Mouse (Mus musculus) lung, embryonic 15.5 days (tissue): ENCODE results near the gene Fut11. TPM values are rescaled to one million over a fixed set of nuclear protein-coding genes. Genes with fewer than 3 reads are reported as not detected.

Experiments
- ATAC-seq: fragments of 200-750 bp; cut with Nextera tagmentation; 2 replicates; pipeline ENCODE4 v1.8.0; 2017; ENCODE audit warnings: moderate number of reproducible peaks, borderline replicate concordance; ENCODE audit not compliant: low FRiP score, low TSS enrichment; ENCODE audit errors: extremely low read depth
- H3K27ac ChIP-seq: fragments of 300-500 bp; sonication (generic); 2 replicates; pipeline ENCODE4 v1.5.1; 2015; ENCODE audit warnings: moderate library complexity, mild to moderate bottlenecking, inconsistent platforms
- H3K27me3 ChIP-seq: fragments of 300-500 bp; sonication (generic); 2 replicates; pipeline ENCODE4 v1.6.1; 2015; ENCODE audit warnings: inconsistent platforms
- H3K36me3 ChIP-seq: fragments of 300-500 bp; sonication (generic); 2 replicates; pipeline ENCODE4 v1.6.1; 2015; ENCODE audit warnings: inconsistent platforms
- H3K4me1 ChIP-seq: fragments of 300-500 bp; sonication (generic); 2 replicates; pipeline ENCODE4 v1.6.1; 2015; ENCODE audit warnings: inconsistent platforms
- H3K4me2 ChIP-seq: fragments of 300-500 bp; sonication (generic); 2 replicates; pipeline ENCODE4 v1.6.1; 2015; ENCODE audit warnings: inconsistent platforms, mild to moderate bottlenecking, moderate library complexity
- H3K4me3 ChIP-seq: fragments of 300-500 bp; sonication (generic); 2 replicates; pipeline ENCODE4 v1.5.1; 2015; ENCODE audit warnings: mild to moderate bottlenecking, inconsistent platforms
- H3K9ac ChIP-seq: fragments of 300-500 bp; sonication (generic); 2 replicates; pipeline ENCODE4 v1.6.1; 2015; ENCODE audit warnings: inconsistent platforms
- H3K9me3 ChIP-seq: fragments of 300-500 bp; sonication (generic); 2 replicates; pipeline ENCODE4 v1.6.1; 2016; ENCODE audit warnings: inconsistent platforms
- WGBS: fragments of 180-500 bp; shearing (Covaris S2); methylation state at CpG from one replicate; pipeline ENCODE4 v1.1.7; 2015; 5-methylcytosine and 5-hydroxymethylcytosine counted together
- polyA plus RNA-seq: library from polyadenylated mRNA; unstranded; fragments of >200 nt; fragmentation: Nextera tagmentation; extraction: Ambion mirVana; gene quantifications from 2 replicates; pipeline ENCODE4 v1.2.1, GENCODE M21; 2015

The Fut11 gene
- polyA plus RNA-seq, 1 experiment from 2014 or later, result 34.0 TPM

DNA sequence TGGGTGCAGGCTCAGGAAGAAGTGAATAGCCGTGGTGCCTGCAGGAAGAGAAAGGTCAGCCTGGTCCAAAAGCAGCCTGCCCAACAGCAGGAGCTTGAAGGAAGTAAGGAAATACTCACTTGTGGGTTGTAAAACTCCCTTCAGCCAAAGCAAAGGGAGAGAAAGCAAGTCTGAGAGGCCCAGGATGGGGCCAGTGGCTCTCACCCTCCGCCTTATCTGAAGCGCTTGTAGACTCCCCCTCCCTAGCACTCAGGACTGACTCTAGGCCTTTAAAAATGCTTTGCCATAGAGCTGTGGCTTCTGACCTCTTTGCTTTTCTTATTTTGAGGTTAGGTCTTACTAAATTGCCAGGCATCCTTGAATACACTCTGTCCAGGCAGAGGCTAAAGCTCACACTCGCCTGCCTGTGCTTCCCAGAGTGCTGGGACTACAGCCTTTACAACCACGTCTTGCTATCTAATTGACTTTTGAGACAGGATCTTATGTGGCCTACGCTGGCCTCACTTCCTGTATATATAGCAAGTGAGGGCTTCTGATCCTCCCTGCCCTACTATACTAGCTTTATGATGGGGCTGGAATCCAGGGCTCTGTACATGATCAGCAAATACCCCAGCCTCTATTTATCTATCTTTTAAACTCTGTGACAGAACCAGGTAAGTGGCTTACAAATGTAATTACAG is 31.0 kb downstream of the Fut11 start:
- no peaks in the 10 kb centered on the region for H3K9me3 ChIP-seq
- no peak overlapping the region for H3K27ac ChIP-seq
- no peaks in the 10 kb centered on the region for H3K27me3 ChIP-seq
- peaks cover 93% of the 10 kb centered on the region for H3K36me3 ChIP-seq
- no peak for ATAC-seq
- no peak overlapping the region for H3K4me3 ChIP-seq
- H3K4me1 ChIP-seq, result no peaks in the 10 kb centered on the region
- 58% methylated on average over 6 of the region's 6 CpGs for WGBS
- H3K4me2 ChIP-seq, result no peak overlapping the region
- no peak overlapping the region for H3K9ac ChIP-seq

DNA sequence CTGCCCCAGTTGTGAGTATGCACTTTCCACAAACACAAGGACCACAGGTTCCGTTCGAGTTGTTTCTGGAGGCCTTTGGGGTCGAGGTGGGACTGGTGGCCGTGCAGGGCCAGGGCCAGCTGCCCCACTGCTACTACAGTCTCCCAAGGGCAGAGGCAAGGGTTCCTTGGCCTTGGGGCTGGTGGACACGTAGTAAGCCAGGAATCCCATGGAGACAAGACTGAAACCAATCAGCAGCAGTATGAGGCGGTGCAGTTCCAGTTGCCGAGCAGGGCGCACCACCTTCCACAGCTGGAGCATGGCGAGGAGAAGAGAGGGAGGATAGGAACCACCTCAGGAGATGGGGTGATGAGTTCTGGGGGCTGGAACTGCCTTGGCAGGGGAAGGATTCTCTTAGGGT is 35.1 kb downstream of the Fut11 start:
- Histone ChIP-seq H3K9me3 (no peaks in the 10 kb centered on the region), H3K27me3 (no peaks in the 10 kb centered on the region), H3K4me1 (peaks cover 13% of the 10 kb centered on the region), H3K36me3 (peaks cover 54% of the 10 kb centered on the region), H3K27ac (no peak overlapping the region), H3K4me2 (no peak overlapping the region), H3K9ac (no peak overlapping the region), H3K4me3 (no peak overlapping the region)
- ATAC-seq, result no peak
- 90% methylated on average over 9 of the region's 9 CpGs for WGBS

DNA sequence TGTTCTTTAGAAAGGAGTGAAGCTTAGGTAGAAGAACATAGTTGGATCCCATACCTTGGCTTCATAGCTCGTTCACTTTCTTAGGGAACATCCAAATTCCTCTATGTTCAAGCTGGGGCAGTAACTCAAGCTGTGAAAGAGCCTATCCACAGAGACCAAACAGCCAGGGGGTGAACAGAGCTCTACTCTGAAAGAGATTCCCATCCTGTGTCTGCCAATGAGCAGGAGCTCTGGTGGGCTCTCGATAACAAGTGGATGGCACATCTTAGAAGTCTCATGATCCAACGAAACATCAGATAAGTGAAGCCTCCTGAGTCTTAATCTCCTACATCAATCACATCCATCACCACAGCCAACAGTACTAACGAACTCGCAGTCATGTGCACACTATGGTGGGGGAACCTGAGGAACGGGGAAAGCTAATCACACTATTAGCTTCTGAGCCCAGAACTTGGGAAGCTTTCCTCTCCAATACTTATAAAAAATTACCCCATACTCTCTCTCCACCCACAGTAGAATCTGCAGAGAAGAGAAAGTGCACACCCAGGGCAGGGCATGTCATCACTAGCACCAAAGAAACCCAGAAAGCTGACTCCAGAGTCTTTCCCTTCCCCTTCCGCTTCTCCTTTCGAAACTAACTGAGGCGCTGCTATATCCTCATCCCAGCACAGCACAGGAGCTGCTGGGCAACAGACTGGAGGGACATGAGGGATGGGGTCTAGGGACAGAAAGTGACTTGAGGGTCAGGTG is 36.3 kb downstream of the Fut11 start:
- 82% methylated on average over 9 of the region's 9 CpGs for WGBS
- Histone ChIP-seq H3K4me1 (peaks cover 23% of the 10 kb centered on the region), H3K4me3 (no peak overlapping the region), H3K9ac (no peak overlapping the region), H3K36me3 (peaks cover 47% of the 10 kb centered on the region), H3K27ac (no peak overlapping the region), H3K9me3 (no peaks in the 10 kb centered on the region), H3K4me2 (no peak overlapping the region), H3K27me3 (no peaks in the 10 kb centered on the region)
- ATAC-seq, result no peak

DNA sequence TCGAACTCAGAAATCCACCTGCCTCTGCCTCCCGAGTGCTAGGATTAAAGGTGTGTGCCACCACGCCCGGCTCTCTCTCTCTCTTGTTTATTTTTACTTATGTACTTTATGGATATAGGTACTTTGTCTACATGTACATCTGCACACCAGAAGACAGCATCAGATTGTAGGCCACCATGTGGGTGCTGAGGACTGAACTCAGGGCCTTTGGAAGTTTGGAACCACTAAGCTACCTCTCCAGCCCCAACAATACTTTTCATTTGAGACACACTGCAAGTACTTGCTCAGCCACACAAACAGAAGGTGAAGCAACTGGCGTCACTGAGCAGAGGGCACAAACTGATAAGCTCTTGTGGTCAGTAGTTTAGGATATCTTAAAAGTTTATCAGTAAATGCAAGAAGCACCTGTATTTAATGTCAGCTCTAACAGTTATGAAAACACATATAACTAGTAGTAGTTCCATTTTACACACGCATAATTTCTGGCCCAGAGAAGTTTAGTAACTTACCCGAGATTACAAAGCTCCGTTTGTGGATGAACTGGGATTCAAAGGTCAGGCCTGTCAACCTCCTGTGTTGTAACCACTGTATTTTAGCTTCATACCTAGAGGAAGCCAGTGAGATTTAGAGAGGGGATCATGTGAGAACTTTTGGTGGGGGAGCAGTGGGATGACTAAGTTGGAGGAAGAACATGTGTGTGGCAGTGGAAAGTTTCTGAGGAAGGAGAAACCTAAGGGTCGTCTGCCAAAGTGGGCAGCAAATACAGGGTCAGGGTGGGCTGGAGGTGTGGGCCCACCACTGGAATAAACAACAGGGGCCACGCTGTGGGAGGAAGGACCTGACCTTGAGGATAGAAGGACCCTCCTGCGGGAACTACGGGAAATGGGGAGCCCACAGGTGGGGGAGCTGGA is 38.5 kb downstream of the Fut11 start:
- Histone ChIP-seq H3K4me2 (peak overlapping the region; percentile 82), H3K9me3 (no peaks in the 10 kb centered on the region), H3K9ac (peak overlapping the region; percentile 95), H3K27ac (peak overlapping the region; percentile 95; the same call in 1 of the 2 replicates), H3K27me3 (no peaks in the 10 kb centered on the region), H3K4me3 (peak overlapping the region; percentile 89), H3K4me1 (peaks cover 23% of the 10 kb centered on the region), H3K36me3 (peaks cover 36% of the 10 kb centered on the region)
- WGBS, result 41% methylated on average over 12 of the region's 12 CpGs
- no peak for ATAC-seq

DNA sequence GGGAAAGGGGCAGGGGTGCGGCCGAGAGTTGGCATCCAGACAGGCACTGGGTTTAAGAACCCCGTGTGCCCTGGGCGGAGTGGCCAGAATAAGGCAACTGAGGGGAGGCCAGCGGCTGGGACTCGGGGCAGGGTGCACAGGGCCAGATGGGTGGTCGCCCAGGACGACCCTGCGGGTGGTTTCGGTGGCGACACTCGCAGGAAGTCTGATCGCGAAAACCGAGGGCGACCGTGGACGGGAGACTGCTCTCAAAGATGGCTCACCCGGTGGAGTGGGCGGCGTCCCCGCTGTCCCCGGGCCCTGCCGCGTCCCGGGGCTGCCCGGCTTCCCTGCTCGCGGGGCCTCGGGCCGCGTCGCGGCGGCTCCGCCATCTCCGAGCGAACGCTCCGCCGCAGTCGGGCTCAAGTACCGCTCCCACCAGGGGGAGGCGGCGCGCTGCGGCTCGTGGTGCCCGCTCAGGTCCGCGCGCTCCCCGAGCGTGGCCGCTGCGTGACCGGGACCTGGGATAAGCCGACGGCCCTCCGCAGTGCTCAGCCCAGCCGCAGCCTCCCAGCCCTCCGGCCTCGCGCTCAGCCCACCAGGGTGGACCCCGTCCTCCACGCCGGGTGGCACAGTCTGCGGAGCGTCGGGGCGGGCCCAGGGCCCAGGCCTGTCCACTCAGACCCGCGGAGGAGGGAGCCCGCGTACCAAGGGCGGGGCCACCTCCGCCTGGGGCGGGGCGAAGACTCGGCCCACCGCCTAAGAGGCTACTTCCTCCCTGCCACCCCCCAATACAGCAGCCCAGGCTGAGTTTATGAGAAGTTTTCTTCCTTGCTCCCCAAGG is 39.4 kb downstream of the Fut11 start, which contains the start of gene Ndst2:
Gene Ndst2 (minus strand): TSS at position 611 of the 823 bp plus-strand sequence.
- peak within 1 kb of the TSS; percentile 82 for H3K4me2 ChIP-seq
- ATAC-seq, result peak; percentile 99
- H3K27me3 ChIP-seq, result no peaks in the 10 kb centered on the region
- H3K4me3 ChIP-seq, result peak within 1 kb of the TSS; percentile 89
- H3K27ac ChIP-seq, result peak within 1 kb of the TSS; percentile 95
- under 1% methylated on average over 79 of the region's 81 CpGs for WGBS
- peaks cover 30% of the 10 kb centered on the region for H3K36me3 ChIP-seq
- peak within 1 kb of the TSS; percentile 95 for H3K9ac ChIP-seq
- no peaks in the 10 kb centered on the region for H3K9me3 ChIP-seq
- peaks cover 23% of the 10 kb centered on the region for H3K4me1 ChIP-seq

DNA sequence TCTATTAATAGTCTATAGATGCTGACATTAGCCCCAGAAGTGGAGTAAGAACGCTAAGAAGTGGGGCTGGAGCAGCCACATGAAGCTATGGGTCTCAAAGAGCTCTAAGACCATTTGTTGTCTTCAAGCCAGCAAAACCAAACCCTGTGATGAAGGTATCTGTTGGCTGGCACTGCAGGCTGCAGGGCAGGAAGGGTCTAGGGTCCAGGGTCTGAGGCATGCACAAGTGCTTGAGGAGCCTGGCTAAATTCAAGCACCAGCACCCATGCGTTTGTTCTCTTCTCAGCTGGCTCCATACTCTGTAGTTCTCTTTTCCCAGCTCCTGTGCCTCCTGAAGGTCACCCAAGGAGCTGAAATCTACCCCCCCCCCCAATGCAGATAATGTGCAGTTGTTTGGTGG is 40.3 kb downstream of the Fut11 start:
- no peak overlapping the region for H3K4me3 ChIP-seq
- H3K27ac ChIP-seq, result peak overlapping the region; percentile 95; the same call in 1 of the 2 replicates
- H3K4me1 ChIP-seq, result peaks cover 23% of the 10 kb centered on the region
- H3K36me3 ChIP-seq, result peaks cover 29% of the 10 kb centered on the region
- 48% methylated on average over 2 of the region's 2 CpGs for WGBS
- H3K9me3 ChIP-seq, result no peaks in the 10 kb centered on the region
- H3K4me2 ChIP-seq, result no peak overlapping the region
- ATAC-seq, result no peak
- no peaks in the 10 kb centered on the region for H3K27me3 ChIP-seq
- H3K9ac ChIP-seq, result 0 out of 2 replicates have a peak overlapping the region, but pooled peaks have one; percentile 32

DNA sequence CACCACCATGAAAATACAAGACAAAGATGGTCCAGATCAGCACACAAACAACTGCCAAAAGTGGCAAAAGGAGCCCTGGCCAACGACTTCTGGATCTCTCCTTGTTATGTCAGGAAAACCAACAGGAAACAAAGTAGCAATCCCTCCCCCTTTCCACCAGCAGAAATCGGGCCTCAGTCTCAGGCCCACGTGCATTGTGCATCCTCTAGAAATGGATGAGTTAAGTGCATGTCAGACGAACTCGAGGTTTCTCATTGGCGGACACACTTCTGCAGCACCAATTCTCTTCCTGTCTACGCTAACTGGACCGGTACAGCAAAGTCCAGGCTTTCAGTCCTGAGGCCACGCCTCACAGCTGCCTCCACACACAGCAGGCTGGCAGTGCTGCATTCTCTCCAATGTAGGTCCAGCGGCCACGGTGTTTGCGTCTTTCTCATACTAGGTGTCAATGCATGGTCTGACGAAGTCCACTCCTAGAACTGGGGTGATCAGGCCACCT is 41.2 kb downstream of the Fut11 start:
- 84% methylated on average over 13 of the region's 13 CpGs for WGBS
- Histone ChIP-seq H3K4me2 (no peak overlapping the region), H3K27ac (no peak overlapping the region), H3K36me3 (peaks cover 23% of the 10 kb centered on the region), H3K9ac (no peak overlapping the region), H3K4me3 (no peak overlapping the region), H3K4me1 (peaks cover 23% of the 10 kb centered on the region), H3K9me3 (no peaks in the 10 kb centered on the region), H3K27me3 (no peaks in the 10 kb centered on the region)
- no peak for ATAC-seq

DNA sequence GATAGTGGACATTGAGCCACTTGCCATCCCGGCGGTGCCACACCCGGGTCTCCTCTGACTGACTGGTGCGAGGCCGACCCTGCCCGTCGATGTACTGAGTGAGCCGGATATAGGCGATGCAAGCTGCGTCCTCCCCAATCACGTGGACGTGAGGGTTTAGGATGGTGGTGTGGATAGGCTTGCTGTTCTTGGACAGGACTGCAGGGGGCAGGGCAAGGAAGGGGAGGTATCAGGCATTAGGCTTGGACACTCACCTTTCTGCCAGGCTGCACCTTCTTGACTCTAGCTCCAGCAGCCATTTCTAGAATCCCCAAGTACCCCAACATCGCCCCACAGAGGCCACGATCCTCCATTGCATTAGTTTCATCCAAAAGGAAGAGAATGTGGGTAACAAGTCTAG is 42.5 kb downstream of the Fut11 start:
- H3K4me1 ChIP-seq, result peaks cover 23% of the 10 kb centered on the region
- H3K36me3 ChIP-seq, result peaks cover 30% of the 10 kb centered on the region
- no peaks in the 10 kb centered on the region for H3K27me3 ChIP-seq
- ATAC-seq, result no peak
- no peak overlapping the region for H3K4me2 ChIP-seq
- no peaks in the 10 kb centered on the region for H3K9me3 ChIP-seq
- H3K9ac ChIP-seq, result no peak overlapping the region
- 32% methylated on average over 14 of the region's 14 CpGs for WGBS
- H3K4me3 ChIP-seq, result no peak overlapping the region
- no peak overlapping the region for H3K27ac ChIP-seq

DNA sequence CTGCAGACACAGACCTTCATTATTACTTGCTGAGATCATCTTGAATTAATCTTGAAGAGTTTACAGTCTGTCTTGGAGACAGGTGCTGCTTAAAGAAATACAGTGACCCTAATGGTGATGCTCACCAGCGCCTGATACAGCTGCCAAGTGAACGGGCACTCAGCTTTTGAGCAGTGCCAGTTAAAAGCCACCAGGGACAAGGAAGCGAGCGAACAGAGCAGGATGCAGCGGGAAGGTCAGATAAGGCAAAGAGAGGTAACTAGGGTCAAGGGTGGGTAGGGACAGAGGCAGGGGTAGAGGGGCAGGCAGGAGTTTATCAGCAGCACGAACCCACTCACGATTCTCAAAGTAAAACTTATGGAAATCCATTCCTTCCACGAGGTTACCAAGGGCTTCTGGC is 43.7 kb downstream of the Fut11 start:
- H3K4me1 ChIP-seq, result peaks cover 13% of the 10 kb centered on the region
- no peaks in the 10 kb centered on the region for H3K27me3 ChIP-seq
- no peak overlapping the region for H3K4me2 ChIP-seq
- H3K27ac ChIP-seq, result no peak overlapping the region
- no peak for ATAC-seq
- H3K9ac ChIP-seq, result no peak overlapping the region
- H3K9me3 ChIP-seq, result no peaks in the 10 kb centered on the region
- 81% methylated on average over 8 of the region's 8 CpGs for WGBS
- no peak overlapping the region for H3K4me3 ChIP-seq
- H3K36me3 ChIP-seq, result peaks cover 35% of the 10 kb centered on the region

DNA sequence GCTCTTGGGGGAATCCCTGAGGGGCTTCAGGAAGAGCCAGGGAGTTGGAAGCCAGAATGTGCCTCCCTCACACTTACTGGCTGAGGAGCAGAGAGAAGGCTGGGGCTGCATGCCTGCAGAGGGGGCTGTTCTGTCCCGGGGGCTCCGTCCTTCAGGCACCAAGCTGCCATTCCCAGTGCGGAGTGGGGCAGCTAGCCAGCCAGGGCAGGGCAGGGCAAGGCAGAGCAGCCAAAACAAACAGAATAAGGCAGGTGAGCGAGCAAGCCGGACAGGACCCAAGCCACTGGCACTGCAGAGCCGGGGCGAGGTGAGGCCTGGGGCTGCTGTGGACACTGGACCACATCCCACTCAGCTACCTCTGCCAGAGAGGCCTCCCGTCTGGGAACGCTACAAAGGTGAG is 46.5 kb downstream of the Fut11 start:
- Histone ChIP-seq H3K27ac (no peak overlapping the region), H3K36me3 (peaks cover 35% of the 10 kb centered on the region), H3K4me3 (no peak overlapping the region), H3K4me2 (no peak overlapping the region), H3K4me1 (no peaks in the 10 kb centered on the region), H3K27me3 (no peaks in the 10 kb centered on the region), H3K9me3 (no peaks in the 10 kb centered on the region), H3K9ac (no peak overlapping the region)
- ATAC-seq, result no peak
- 84% methylated on average over 9 of the region's 9 CpGs for WGBS

DNA sequence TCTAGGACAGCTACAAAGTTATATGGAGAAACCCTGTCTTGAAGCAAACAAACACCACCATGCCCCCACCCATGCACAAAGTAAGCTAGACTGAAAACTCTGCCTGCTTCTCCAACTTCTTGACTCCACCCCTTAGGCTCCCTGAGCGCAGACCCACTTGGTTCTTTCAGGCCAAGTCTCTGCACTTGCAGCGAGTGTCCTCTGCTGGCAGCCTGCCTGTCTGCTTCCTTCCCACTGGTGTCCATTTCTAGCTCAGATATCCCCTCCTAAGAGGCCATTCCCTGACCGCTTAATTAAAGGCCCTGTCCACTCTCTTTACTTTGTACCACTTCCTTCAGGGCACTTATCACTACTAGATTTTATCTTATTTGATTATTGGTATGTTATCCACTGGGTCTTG is 48.8 kb downstream of the Fut11 start:
- no peak overlapping the region for H3K4me3 ChIP-seq
- no peak overlapping the region for H3K4me2 ChIP-seq
- WGBS, result 58% methylated on average over 3 of the region's 3 CpGs
- H3K27ac ChIP-seq, result no peak overlapping the region
- no peaks in the 10 kb centered on the region for H3K4me1 ChIP-seq
- no peak for ATAC-seq
- H3K27me3 ChIP-seq, result no peaks in the 10 kb centered on the region
- H3K9ac ChIP-seq, result no peak overlapping the region
- H3K36me3 ChIP-seq, result peaks cover 32% of the 10 kb centered on the region; the same call in 1 of the 2 replicates
- H3K9me3 ChIP-seq, result no peaks in the 10 kb centered on the region
